Mouse (Mus musculus) activated CD4-positive, CD25-positive, alpha-beta regulatory T cell, adult 4 months (primary cell): ENCODE measurements around the gene Dab1. TPM values are rescaled to one million over a fixed set of nuclear protein-coding genes. Genes with fewer than 3 reads are reported as not detected.

Experiments used
- ATAC-seq: one replicate; pipeline ENCODE4 v1.8.0; 2017
- polyA plus RNA-seq, 2 experiments: library from polyadenylated mRNA; unstranded; fragments of 100-300 nt; shearing (Covaris generic); gene quantifications; one replicate each; pipeline ENCODE4 v1.2.1; 2017

The Dab1 gene
- polyA plus RNA-seq, 2 experiments from 2014 or later, result 0.25 TPM; not detected in 1

- ATAC-seq, result no peak
Observed at GRCm38 (mm10) chr4:104275260-104275659, 656.1 kb downstream of the Dab1 start.

- no peak for ATAC-seq
Observed at GRCm38 (mm10) chr4:104276916-104277315, 657.8 kb downstream of the Dab1 start.

GRCm38 (mm10) chr4:104281518-104281917, 662.4 kb downstream of the Dab1 start:
- no peak for ATAC-seq

GRCm38 (mm10) chr4:104283906-104284305, 664.7 kb downstream of the Dab1 start:
- no peak for ATAC-seq

- ATAC-seq, result no peak
Observed at GRCm38 (mm10) chr4:104288401-104288800, 669.2 kb downstream of the Dab1 start.

- ATAC-seq, result no peak
Observed at GRCm38 (mm10) chr4:104301764-104302163, 682.6 kb downstream of the Dab1 start.

- ATAC-seq, result no peak
Observed at GRCm38 (mm10) chr4:104302996-104303652, 684.0 kb downstream of the Dab1 start.

GRCm38 (mm10) chr4:104307781-104308180, 688.6 kb downstream of the Dab1 start:
- ATAC-seq, result no peak

- ATAC-seq, result no peak
Observed at GRCm38 (mm10) chr4:104326221-104326620, 707.1 kb downstream of the Dab1 start.

GRCm38 (mm10) chr4:104331896-104332295, 712.7 kb downstream of the Dab1 start:
- no peak for ATAC-seq

GRCm38 (mm10) chr4:104332399-104332798, 713.2 kb downstream of the Dab1 start:
- ATAC-seq, result no peak

- ATAC-seq, result no peak
Observed at GRCm38 (mm10) chr4:104337279-104337678, 718.1 kb downstream of the Dab1 start.

- no peak for ATAC-seq
Observed at GRCm38 (mm10) chr4:104338382-104338781, 719.2 kb downstream of the Dab1 start.

- no peak for ATAC-seq
Observed at GRCm38 (mm10) chr4:104361345-104361744, 742.2 kb downstream of the Dab1 start.

- no peak for ATAC-seq
Observed at GRCm38 (mm10) chr4:104366491-104366890, 747.3 kb downstream of the Dab1 start.

GRCm38 (mm10) chr4:104366894-104367740, 748.0 kb downstream of the Dab1 start:
- no peak for ATAC-seq

- no peak for ATAC-seq
Observed at GRCm38 (mm10) chr4:104367741-104368411, 748.7 kb downstream of the Dab1 start.

- ATAC-seq, result no peak
Observed at GRCm38 (mm10) chr4:104368561-104369021, 749.4 kb downstream of the Dab1 start.

- ATAC-seq, result no peak
Observed at GRCm38 (mm10) chr4:104369091-104369490, 749.9 kb downstream of the Dab1 start.

GRCm38 (mm10) chr4:104371136-104371535, 752.0 kb downstream of the Dab1 start:
- no peak for ATAC-seq

GRCm38 (mm10) chr4:104374191-104374590, 755.0 kb downstream of the Dab1 start:
- ATAC-seq, result no peak

GRCm38 (mm10) chr4:104384704-104385103, 765.5 kb downstream of the Dab1 start:
- no peak for ATAC-seq

GRCm38 (mm10) chr4:104385272-104385671, 766.1 kb downstream of the Dab1 start:
- no peak for ATAC-seq
